Mouse (Mus musculus): ENCODE data around the gene Fxyd4. TPM values are rescaled to one million over a fixed set of nuclear protein-coding genes. Genes with fewer than 3 reads are reported as not detected.

Fxyd4 gene
- polyA plus RNA-seq, 1 experiment: 0.41 TPM

GRCm38 (mm10) chr6:117907301-117907978, 30.1 kb downstream of the Fxyd4 start:
- WGBS: under 1% methylated on average over 64 of the region's 77 CpGs
- TF ChIP-seq CTCF (IDR thresholded peaks at IDR 0.05; ENCODE audit: insufficient read depth, low read length): no peak
- peak; percentile 39; the same call in 1 of the 2 replicates for TF ChIP-seq POLR2A (IDR thresholded peaks at IDR 0.05; ENCODE audit: borderline replicate concordance, extremely low read depth, low read depth, low read length)
- Histone ChIP-seq H3K4me3 (replicated peaks; ENCODE audit: extremely low read depth, low read depth, low read length) (peak overlapping the region; percentile 99), H3K4me1 (ENCODE audit: control insufficient read depth, insufficient read depth, low read length) (peaks cover 6% of the 10 kb centered on the region)
- peak; percentile 83 for DNase-seq

- Histone ChIP-seq H3K4me1 (ENCODE audit: control insufficient read depth, insufficient read depth, low read length) (peaks cover 6% of the 10 kb centered on the region), H3K4me3 (replicated peaks; ENCODE audit: extremely low read depth, low read depth, low read length) (peak overlapping the region; percentile 99)
- peak; percentile 96 for DNase-seq
- TF ChIP-seq POLR2A (IDR thresholded peaks at IDR 0.05; ENCODE audit: borderline replicate concordance, extremely low read depth, low read depth, low read length): peak; percentile 94; the same call in 1 of the 2 replicates
- no peak for TF ChIP-seq CTCF (IDR thresholded peaks at IDR 0.05; ENCODE audit: insufficient read depth, low read length)
- WGBS: under 1% methylated on average over 66 of the region's 68 CpGs
Measured at GRCm38 (mm10) chr6:117906590-117907271, 30.8 kb downstream of the Fxyd4 start.

GRCm38 (mm10) chr6:117906015-117906531, 31.4 kb downstream of the Fxyd4 start:
- TF ChIP-seq CTCF (IDR thresholded peaks at IDR 0.05; ENCODE audit: insufficient read depth, low read length): no peak
- TF ChIP-seq POLR2A (IDR thresholded peaks at IDR 0.05; ENCODE audit: borderline replicate concordance, extremely low read depth, low read depth, low read length): peak; percentile 31; the same call in 1 of the 2 replicates
- peaks cover 6% of the 10 kb centered on the region for H3K4me1 ChIP-seq (ENCODE audit: control insufficient read depth, insufficient read depth, low read length)
- WGBS: under 1% methylated on average over 25 of the region's 25 CpGs
- H3K4me3 ChIP-seq (replicated peaks; ENCODE audit: extremely low read depth, low read depth, low read length): peak overlapping the region; percentile 86
- peak; percentile 72 for DNase-seq

DNA sequence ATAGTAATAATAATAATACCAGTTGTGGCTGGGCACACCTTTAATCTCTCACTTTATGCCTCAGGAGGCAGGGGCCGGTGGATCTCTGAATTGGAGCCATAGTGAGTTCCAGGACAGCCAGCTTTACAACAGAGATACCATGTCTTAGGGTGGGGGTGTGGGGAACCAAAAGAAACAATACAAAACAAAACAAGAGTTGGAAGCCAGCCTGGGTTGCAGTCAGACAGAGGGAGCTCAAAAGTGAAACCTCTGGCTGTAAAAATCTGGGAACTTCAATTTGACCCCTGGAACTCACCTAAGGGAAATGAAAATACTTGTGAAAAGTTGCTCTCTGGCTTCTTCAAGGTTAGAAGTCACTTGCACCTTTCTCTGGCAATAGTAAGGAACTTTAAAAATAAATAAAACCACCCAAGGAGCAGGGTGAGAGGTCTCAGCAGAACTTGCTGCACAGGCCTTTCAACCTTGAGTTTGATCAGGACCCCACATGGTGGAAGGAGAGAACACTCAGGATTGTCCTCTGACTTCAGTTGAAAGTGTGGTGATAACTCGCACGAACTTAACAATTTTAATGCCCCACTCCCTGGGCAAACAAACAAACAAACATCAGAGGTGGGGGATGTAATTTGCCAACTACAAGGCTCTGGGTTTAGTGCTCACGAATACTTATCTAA, 32.1 kb downstream of the Fxyd4 start:
- no peak overlapping the region for H3K4me3 ChIP-seq (replicated peaks; ENCODE audit: extremely low read depth, low read depth, low read length)
- no peak for TF ChIP-seq POLR2A (IDR thresholded peaks at IDR 0.05; ENCODE audit: borderline replicate concordance, extremely low read depth, low read depth, low read length)
- no peak for TF ChIP-seq CTCF (IDR thresholded peaks at IDR 0.05; ENCODE audit: insufficient read depth, low read length)
- H3K4me1 ChIP-seq (ENCODE audit: control insufficient read depth, insufficient read depth, low read length): peaks cover 4% of the 10 kb centered on the region
- 12% methylated on average over 4 of the region's 4 CpGs for WGBS
- DNase-seq: no peak

DNA sequence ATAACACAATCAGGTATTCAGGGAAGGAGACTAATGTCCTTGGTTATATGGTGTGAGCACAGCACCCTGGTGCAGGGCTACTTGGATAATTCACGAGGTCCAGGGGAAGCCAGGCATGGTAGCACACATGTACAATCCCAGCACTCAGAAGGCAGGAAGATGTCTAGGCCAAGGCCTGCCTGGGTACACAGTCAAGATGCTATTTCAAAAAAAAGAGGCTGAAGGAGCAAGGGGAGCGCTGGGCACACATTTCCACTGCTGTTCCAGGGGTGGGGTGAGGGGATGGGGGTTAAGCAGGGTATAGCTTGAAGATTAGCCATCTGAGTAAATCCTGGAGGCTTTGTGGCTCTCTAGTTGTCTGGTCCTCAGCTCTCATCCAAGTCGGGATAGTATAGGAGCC, 33.7 kb downstream of the Fxyd4 start:
- TF ChIP-seq POLR2A (IDR thresholded peaks at IDR 0.05; ENCODE audit: borderline replicate concordance, extremely low read depth, low read depth, low read length) (no peak), CTCF (IDR thresholded peaks at IDR 0.05; ENCODE audit: insufficient read depth, low read length) (no peak)
- 81% methylated on average over 3 of the region's 3 CpGs for WGBS
- Histone ChIP-seq H3K4me1 (ENCODE audit: control insufficient read depth, insufficient read depth, low read length) (peaks cover under 1% of the 10 kb centered on the region), H3K4me3 (replicated peaks; ENCODE audit: extremely low read depth, low read depth, low read length) (no peak overlapping the region)
- no peak for DNase-seq

GRCm38 (mm10) chr6:117902556-117902955, 34.9 kb downstream of the Fxyd4 start:
- TF ChIP-seq POLR2A (IDR thresholded peaks at IDR 0.05; ENCODE audit: borderline replicate concordance, extremely low read depth, low read depth, low read length) (no peak), CTCF (IDR thresholded peaks at IDR 0.05; ENCODE audit: insufficient read depth, low read length) (no peak)
- no peak for DNase-seq
- Histone ChIP-seq H3K4me1 (ENCODE audit: control insufficient read depth, insufficient read depth, low read length) (no peaks in the 10 kb centered on the region), H3K4me3 (replicated peaks; ENCODE audit: extremely low read depth, low read depth, low read length) (no peak overlapping the region)
- 78% methylated on average over 4 of the region's 4 CpGs for WGBS

GRCm38 (mm10) chr6:117901510-117902402, 35.7 kb downstream of the Fxyd4 start:
- TF ChIP-seq CTCF (IDR thresholded peaks at IDR 0.05; ENCODE audit: insufficient read depth, low read length): no peak
- TF ChIP-seq POLR2A (IDR thresholded peaks at IDR 0.05; ENCODE audit: borderline replicate concordance, extremely low read depth, low read depth, low read length): no peak
- no peaks in the 10 kb centered on the region for H3K4me1 ChIP-seq (ENCODE audit: control insufficient read depth, insufficient read depth, low read length)
- no peak overlapping the region for H3K4me3 ChIP-seq (replicated peaks; ENCODE audit: extremely low read depth, low read depth, low read length)
- 67% methylated on average over 9 of the region's 9 CpGs for WGBS
- DNase-seq: no peak

DNA sequence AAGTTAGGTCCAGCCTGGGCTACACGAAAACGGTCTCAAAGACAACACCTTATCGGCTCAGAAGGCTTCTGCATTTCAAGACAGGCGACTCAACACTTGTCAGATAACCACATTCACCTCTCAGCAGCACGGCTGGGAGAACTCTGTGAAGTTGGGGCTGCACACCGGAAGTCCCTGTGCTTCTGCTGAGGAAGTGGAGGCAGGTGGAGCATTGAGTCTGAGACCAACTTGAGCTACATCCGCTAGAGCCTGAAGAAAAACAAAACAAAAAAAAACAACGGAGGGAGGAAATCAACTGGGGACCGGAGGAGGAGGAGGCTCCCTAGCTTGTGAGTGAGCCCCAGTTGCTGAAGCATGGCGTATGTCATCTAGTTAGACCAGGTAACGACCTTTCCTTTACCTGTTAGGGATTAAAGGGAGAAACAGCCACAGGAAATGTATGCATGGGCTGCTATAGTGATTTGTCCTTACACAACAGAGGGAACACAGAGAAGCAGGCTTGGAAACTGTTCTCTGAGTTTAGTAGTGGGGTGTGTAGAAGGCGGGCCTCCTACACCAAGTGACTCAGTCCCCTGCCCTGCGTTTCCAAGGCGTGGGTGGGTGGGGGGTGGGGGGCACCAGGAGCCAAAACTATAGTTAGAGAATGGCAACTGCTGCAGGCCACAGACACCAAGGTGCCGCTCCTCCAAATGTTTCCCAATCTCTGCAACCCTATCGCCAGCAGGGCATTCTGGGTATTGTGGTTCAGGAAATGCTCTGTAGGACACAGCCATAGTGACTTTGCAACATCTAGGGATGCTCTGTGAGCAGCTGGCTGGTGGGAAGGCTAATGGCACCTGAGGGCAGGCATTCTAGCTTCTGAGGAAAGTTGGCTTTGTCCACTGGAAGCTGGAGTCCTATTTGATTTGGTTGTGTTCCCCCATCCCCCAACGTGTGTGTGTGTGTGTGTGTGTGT, 37.1 kb downstream of the Fxyd4 start, which contains the start of gene Hnrnpf:
TSS of gene Hnrnpf (plus strand) at position 199 of the 955 bp plus-strand sequence.
- DNase-seq: no peak
- Histone ChIP-seq H3K4me1 (ENCODE audit: control insufficient read depth, insufficient read depth, low read length) (no peaks in the 10 kb centered on the region), H3K4me3 (replicated peaks; ENCODE audit: extremely low read depth, low read depth, low read length) (peak within 1 kb of the TSS; percentile 18)
- 59% methylated on average over 17 of the region's 17 CpGs for WGBS
- TF ChIP-seq POLR2A (IDR thresholded peaks at IDR 0.05; ENCODE audit: borderline replicate concordance, extremely low read depth, low read depth, low read length) (no peak), CTCF (IDR thresholded peaks at IDR 0.05; ENCODE audit: insufficient read depth, low read length) (no peak)

Measured in lung, adult 2 months (tissue).